Mouse (Mus musculus) neutrophil, adult 83 days (primary cell): ENCODE data around the gene Gclm. TPM values are rescaled to one million over a fixed set of nuclear protein-coding genes. Genes with fewer than 3 reads are reported as not detected.

Experiments used
- total RNA-seq, 2 experiments: library from RNA; stranded (reverse); gene quantifications; one replicate each; pipeline ENCODE4 v1.2.4; 2023

The Gclm gene
- total RNA-seq = 10 to 100 TPM; 69.3 to 77.5 TPM

DNA sequence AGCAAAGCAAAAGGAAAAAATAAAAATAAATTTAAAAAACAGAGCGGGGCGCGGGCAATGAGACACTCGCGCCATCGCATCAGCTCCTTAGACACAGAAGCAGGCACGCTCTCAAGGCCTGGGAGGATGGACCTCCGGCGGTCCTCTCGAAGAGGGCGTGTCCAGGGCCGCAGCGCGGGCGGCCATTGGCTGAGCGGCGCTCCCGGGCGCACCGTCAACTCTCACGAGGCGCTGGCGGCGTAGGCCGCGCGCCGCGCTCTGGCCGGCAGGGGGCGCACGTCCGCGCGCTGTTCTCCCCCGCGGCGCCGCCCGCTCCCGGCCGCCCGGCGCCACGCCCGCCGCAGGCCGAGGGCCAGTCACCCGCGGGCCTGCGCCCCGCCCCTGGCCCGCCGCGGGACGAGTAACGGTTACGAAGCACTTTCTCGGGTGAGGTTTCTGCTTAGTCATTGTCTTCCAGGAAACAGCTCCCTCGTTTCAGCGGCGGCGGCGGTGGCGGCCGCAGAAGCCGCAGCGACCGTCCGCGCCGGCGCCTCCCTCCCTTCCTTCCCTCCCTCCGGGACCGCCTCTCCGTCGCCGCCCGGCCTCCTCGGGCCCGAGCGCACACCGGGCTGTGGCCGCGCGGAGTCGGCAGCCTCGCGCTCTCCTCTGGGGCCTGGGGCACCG lies at the start of gene Gclm:
Gclm (plus strand) TSS at position 343 of the 663 bp plus-strand sequence.

GRCm38 (mm10) chr3:122274241-122275024 lies 29.1 kb downstream of the Gclm start, which contains the start of gene Dnttip2:
Gene Dnttip2, plus strand, starts transcription at chr3:122274388.

GRCm38 (mm10) chr3:122293954-122294850 lies 48.8 kb downstream of the Gclm start, which contains the start of gene Bcar3:
Gene Bcar3, plus strand, starts transcription at chr3:122294136.

Other genes with a start within 250 kb of the Gclm start
- gene Abca4, start 201.1 kb upstream of the Gclm start, total RNA-seq = under 1 TPM; 0.15 to 0.26 TPM
- 10 to 100 TPM; 32.2 to 32.6 TPM for gene Dnttip2, start 28.8 kb downstream of the Gclm start, total RNA-seq
- 1 to 10 TPM; 7.8 to 8.4 TPM for gene Bcar3, start 48.6 kb downstream of the Gclm start, total RNA-seq